Mouse (Mus musculus) megakaryocyte progenitor cell, adult 5-6 weeks (primary cell): ENCODE results near the gene Trank1. TPM values are rescaled to one million over a fixed set of nuclear protein-coding genes. Genes with fewer than 3 reads are reported as not detected.
A peak's percentile ranks its signal among the peaks of the same experiment; 100 is the strongest.

Experiments used
- ATAC-seq: replicated peaks from 2 replicates; pipeline ENCODE4 v1.8.0; 2016; ENCODE audit warnings: mild to moderate bottlenecking, moderate TSS enrichment, inconsistent platforms; ENCODE audit not compliant: poor library complexity
- total RNA-seq, 2 experiments: library from RNA; stranded (forward) in 1 of 2; stranded (reverse) in 1 of 2; fragments of 157-497, 149-512 nt in 1 of 2; fragments of 200-1000 nt in 1 of 2; gene quantifications; 2 replicates each; pipeline versions ENCODE4 v1.2.3 to v1.2.4; 2015 to 2017

Gene Trank1
- not detected in 2 replicates for total RNA-seq (2015)
- not detected in 2 replicates for total RNA-seq (2017)

GRCm38 (mm10) chr9:111311031-111311842 lies at the start of gene Trank1:
Gene Trank1, plus strand, starts transcription at chr9:111311739.
- 0 out of 2 replicates have a peak, but pooled peaks have one; percentile 9 for ATAC-seq

GRCm38 (mm10) chr9:111267998-111268397 lies 43.5 kb upstream of the Trank1 start:
- ATAC-seq = no peak

GRCm38 (mm10) chr9:111270606-111271005 lies 40.9 kb upstream of the Trank1 start:
- no peak for ATAC-seq

GRCm38 (mm10) chr9:111271056-111271433 lies 40.5 kb upstream of the Trank1 start:
- peak; percentile 57 for ATAC-seq

GRCm38 (mm10) chr9:111271434-111272160 lies 39.9 kb upstream of the Trank1 start, which contains the start of the genes Mlh1 and Epm2aip1:
Gene Mlh1, minus strand, starts transcription at chr9:111271791.
Gene Epm2aip1, plus strand, starts transcription at chr9:111271929.
- ATAC-seq = peak; percentile 84

GRCm38 (mm10) chr9:111272356-111272755 lies 39.2 kb upstream of the Trank1 start:
- 0 out of 2 replicates have a peak, but pooled peaks have one; percentile 0 for ATAC-seq

GRCm38 (mm10) chr9:111272996-111273785 lies 38.3 kb upstream of the Trank1 start:
- ATAC-seq = no peak

GRCm38 (mm10) chr9:111273958-111274357 lies 37.6 kb upstream of the Trank1 start:
- ATAC-seq = no peak

- ATAC-seq = no peak
These were observed 36.4 kb upstream of the Trank1 start for GRCm38 (mm10) chr9:111275156-111275555.

- ATAC-seq = no peak
These were observed 26.5 kb upstream of the Trank1 start for GRCm38 (mm10) chr9:111285061-111285460.

- no peak for ATAC-seq
These were observed 25.9 kb upstream of the Trank1 start for GRCm38 (mm10) chr9:111285676-111286075.

GRCm38 (mm10) chr9:111286468-111286867 lies 25.1 kb upstream of the Trank1 start:
- no peak for ATAC-seq

GRCm38 (mm10) chr9:111287956-111288355 lies 23.6 kb upstream of the Trank1 start:
- no peak for ATAC-seq

GRCm38 (mm10) chr9:111289294-111289831 lies 22.2 kb upstream of the Trank1 start:
- peak; percentile 57 for ATAC-seq

GRCm38 (mm10) chr9:111289832-111290339 lies 21.7 kb upstream of the Trank1 start:
- ATAC-seq = peak; percentile 97

- ATAC-seq = no peak
These were observed 20.9 kb upstream of the Trank1 start for GRCm38 (mm10) chr9:111290539-111291100.

- no peak for ATAC-seq
These were observed 18.3 kb upstream of the Trank1 start for GRCm38 (mm10) chr9:111293234-111293633.

- no peak for ATAC-seq
These were observed 16.6 kb upstream of the Trank1 start for GRCm38 (mm10) chr9:111294911-111295310.

- ATAC-seq = no peak; the same call in 1 of the 2 replicates
These were observed 16.2 kb upstream of the Trank1 start for GRCm38 (mm10) chr9:111295323-111295722.

GRCm38 (mm10) chr9:111296433-111296832 lies 15.1 kb upstream of the Trank1 start:
- ATAC-seq = no peak
